Mouse (Mus musculus): ENCODE measurements at regions not wholly inside any gene's neighbourhood (a gene's known extent, or its start where the extent isn't known, plus 50 kb on each side); places are given as distances from the start of the nearest gene placed in this dataset.

- Histone ChIP-seq H3K4me1 (replicated peaks) (no peaks in the 10 kb centered on the region), H3K27me3 (ENCODE audit: insufficient read depth, poor library complexity, severe bottlenecking) (no peaks in the 10 kb centered on the region), H3K36me3 (no peaks in the 10 kb centered on the region), H3K4me3 (no peak overlapping the region), H3K27ac (no peak overlapping the region), H3K9me3 (no peaks in the 10 kb centered on the region)
- 66% methylated on average over 6 of the region's 6 CpGs for WGBS
- no peak for DNase-seq (ENCODE audit: low spot score)
These were observed 59.7 kb upstream of the Pkn2 start for GRCm38 (mm10) chr3:142941319-142942024.

GRCm38 (mm10) chr3:142940874-142941273, 59.1 kb upstream of the Pkn2 start:
- no peaks in the 10 kb centered on the region for H3K27me3 ChIP-seq (ENCODE audit: insufficient read depth, poor library complexity, severe bottlenecking)
- no peaks in the 10 kb centered on the region for H3K9me3 ChIP-seq
- WGBS, result 87% methylated on average over 5 of the region's 5 CpGs
- no peaks in the 10 kb centered on the region for H3K36me3 ChIP-seq
- no peak overlapping the region for H3K27ac ChIP-seq
- no peak for DNase-seq (ENCODE audit: low spot score)
- 0 out of 2 replicates have a peak, but pooled peaks cover 2% of the 10 kb centered on the region for H3K4me1 ChIP-seq (replicated peaks)
- H3K4me3 ChIP-seq, result no peak overlapping the region

- DNase-seq (ENCODE audit: low spot score), result no peak
- Histone ChIP-seq H3K9me3 (no peaks in the 10 kb centered on the region), H3K27ac (no peak overlapping the region), H3K36me3 (no peaks in the 10 kb centered on the region), H3K4me1 (replicated peaks) (peaks cover 4% of the 10 kb centered on the region; the same call in 1 of the 2 replicates), H3K27me3 (ENCODE audit: insufficient read depth, poor library complexity, severe bottlenecking) (no peaks in the 10 kb centered on the region), H3K4me3 (no peak overlapping the region)
- WGBS, result 77% methylated on average over 1 of the region's 1 CpGs
These were observed 58.0 kb upstream of the Pkn2 start for GRCm38 (mm10) chr3:142939773-142940172.

- Histone ChIP-seq H3K27ac (no peak overlapping the region), H3K9me3 (no peaks in the 10 kb centered on the region), H3K4me3 (no peak overlapping the region), H3K4me1 (replicated peaks) (peaks cover 16% of the 10 kb centered on the region; the same call in 1 of the 2 replicates), H3K36me3 (no peaks in the 10 kb centered on the region), H3K27me3 (ENCODE audit: insufficient read depth, poor library complexity, severe bottlenecking) (no peaks in the 10 kb centered on the region)
- no peak for DNase-seq (ENCODE audit: low spot score)
- WGBS, result 68% methylated on average over 5 of the region's 5 CpGs
These were observed 54.1 kb upstream of the Pkn2 start for GRCm38 (mm10) chr3:142935949-142936348.

- no peaks in the 10 kb centered on the region for H3K9me3 ChIP-seq
- H3K36me3 ChIP-seq, result no peaks in the 10 kb centered on the region
- H3K27me3 ChIP-seq (ENCODE audit: insufficient read depth, poor library complexity, severe bottlenecking), result no peaks in the 10 kb centered on the region
- H3K27ac ChIP-seq, result no peak overlapping the region
- peaks cover 16% of the 10 kb centered on the region; the same call in 1 of the 2 replicates for H3K4me1 ChIP-seq (replicated peaks)
- no peak for DNase-seq (ENCODE audit: low spot score)
- no peak overlapping the region for H3K4me3 ChIP-seq
- 90% methylated on average over 5 of the region's 5 CpGs for WGBS
These were observed 52.5 kb upstream of the Pkn2 start for GRCm38 (mm10) chr3:142934326-142934725.

DNA sequence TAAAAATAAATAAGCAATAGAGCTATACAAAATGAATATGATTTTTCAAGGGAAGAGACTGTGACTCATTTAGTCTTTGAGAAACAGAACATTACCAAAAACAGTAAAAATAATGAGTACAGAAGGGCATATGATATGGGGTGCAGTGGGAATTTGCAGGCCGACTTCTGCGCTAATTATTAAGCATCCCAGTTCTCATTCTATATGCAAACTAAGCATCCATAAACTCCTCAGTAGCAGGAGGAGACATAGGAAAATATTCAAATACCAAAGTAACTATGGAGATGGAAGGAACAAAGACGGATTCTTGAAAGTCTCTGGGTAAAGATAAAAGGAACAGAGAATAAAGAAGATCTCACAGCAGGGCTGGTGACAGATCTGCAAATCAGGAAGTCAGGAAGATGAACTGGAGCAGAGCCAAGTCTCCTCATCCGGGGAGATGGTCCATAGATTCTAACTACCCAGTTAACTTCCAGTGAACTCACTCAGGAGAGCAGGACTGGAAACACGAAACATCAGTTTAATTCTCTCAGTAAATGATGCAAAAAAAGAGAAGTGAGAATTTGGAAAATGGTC, 52.0 kb upstream of the Pkn2 start:
- DNase-seq (ENCODE audit: low spot score), result no peak
- no peak overlapping the region for H3K4me3 ChIP-seq
- 63% methylated on average over 5 of the region's 5 CpGs for WGBS
- no peak overlapping the region for H3K27ac ChIP-seq
- no peaks in the 10 kb centered on the region for H3K27me3 ChIP-seq (ENCODE audit: insufficient read depth, poor library complexity, severe bottlenecking)
- H3K4me1 ChIP-seq (replicated peaks), result peaks cover 16% of the 10 kb centered on the region; the same call in 1 of the 2 replicates
- no peaks in the 10 kb centered on the region for H3K9me3 ChIP-seq
- H3K36me3 ChIP-seq, result no peaks in the 10 kb centered on the region

All from hindbrain, embryonic 10.5 days (tissue).